Mouse (Mus musculus) CD4-positive, CD25-positive, alpha-beta regulatory T cell, adult 2 months (primary cell): ENCODE measurements at regions not wholly inside any gene's neighbourhood (a gene's known extent, or its start where the extent isn't known, plus 50 kb on each side); places are given as distances from the start of the nearest gene placed in this dataset.
"Not testable (repeated sequence)": the region's sequence is repeated elsewhere in the genome, so short reads cannot be mapped to it uniquely, and the experiment has no call there.

Experiments used
- DNase-seq: peaks from one replicate; pipeline ENCODE4 v3.0.0-alpha.2; 2012; ENCODE audit warnings: low read depth, low spot score

DNA sequence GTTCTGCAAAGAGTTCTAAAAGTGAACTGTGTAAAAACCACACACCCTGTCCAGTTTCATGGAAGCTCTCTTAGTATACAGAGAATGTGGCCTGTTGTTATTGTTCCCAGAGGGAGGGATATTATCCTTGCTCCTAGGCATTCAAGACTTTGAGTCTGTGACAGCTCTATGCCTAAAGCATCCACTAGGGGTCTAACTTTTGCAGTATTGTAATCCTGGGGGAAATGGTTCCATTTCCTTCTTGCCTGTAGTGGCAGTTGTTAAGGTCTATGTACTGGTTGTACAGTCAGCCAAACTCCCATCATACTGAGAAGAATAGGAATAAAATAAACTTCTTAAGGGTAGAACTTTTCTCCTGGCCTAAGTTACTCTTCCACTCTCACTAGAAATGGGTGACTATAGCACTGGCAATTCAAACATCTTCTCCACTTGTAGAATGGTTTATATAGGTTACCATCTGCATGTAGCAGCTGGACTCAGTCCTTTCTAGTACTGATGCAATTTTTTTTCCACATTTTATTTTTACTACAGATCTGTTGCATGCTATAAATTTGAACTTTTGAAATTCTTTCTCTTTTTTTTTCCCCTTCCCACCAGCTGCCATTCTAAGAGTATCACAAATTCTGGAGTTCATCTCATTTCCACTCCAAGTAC, 51.4 kb upstream of the Dpt start:
- peak; percentile 53 for DNase-seq

- no peak for DNase-seq
These were observed 51.9 kb upstream of the Dpt start for GRCm38 (mm10) chr1:164744499-164744898.

GRCm38 (mm10) chr1:164742897-164743296, 53.5 kb upstream of the Dpt start:
- not testable (repeated sequence) for DNase-seq

- no peak for DNase-seq
These were observed 60.8 kb upstream of the Dpt start for GRCm38 (mm10) chr1:164735646-164736045.

DNA sequence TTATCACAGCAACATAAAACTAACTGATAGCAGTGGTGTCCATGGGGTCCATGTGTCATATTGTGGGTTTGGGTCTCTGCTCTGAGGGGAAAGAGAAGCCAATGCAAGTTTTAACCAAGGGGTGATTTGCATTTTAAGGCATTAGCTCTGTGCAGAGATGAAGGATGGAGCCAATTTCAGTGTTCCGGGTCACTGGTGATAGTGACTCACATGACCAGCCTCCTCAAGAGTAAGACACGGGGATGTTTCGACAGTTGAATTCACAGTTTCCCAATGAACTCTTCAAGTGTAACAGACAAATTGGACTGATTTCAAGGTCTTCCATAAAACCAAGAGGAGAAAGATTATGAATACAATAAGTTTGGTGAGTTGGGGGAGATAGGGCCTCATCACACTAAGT, 62.7 kb upstream of the Dpt start:
- DNase-seq, result no peak

GRCm38 (mm10) chr1:164722054-164722453, 74.4 kb upstream of the Dpt start:
- DNase-seq, result no peak

GRCm38 (mm10) chr1:164714905-164715304, 81.5 kb upstream of the Dpt start:
- no peak for DNase-seq

GRCm38 (mm10) chr1:164713798-164714551, 82.5 kb upstream of the Dpt start:
- no peak for DNase-seq

DNA sequence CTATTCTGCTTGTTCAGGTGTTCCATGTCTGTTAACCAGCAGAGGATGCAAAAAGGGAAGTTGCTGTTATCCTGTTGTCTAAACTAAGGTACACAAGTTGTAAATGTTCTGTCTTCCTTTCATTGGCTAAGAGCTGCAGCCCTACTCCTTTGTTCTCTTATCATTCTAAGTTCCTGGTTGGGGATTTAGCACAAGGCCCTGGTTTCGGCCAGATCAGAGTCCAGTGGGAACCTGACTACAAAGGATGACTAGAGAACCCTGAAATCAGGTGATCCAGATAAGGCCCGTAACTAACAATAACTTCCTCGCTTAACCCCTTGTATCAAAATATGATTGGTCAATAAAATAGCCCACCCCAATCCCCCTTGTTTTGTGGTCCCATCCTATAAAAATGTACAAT, 83.9 kb upstream of the Dpt start:
- DNase-seq, result no peak

DNA sequence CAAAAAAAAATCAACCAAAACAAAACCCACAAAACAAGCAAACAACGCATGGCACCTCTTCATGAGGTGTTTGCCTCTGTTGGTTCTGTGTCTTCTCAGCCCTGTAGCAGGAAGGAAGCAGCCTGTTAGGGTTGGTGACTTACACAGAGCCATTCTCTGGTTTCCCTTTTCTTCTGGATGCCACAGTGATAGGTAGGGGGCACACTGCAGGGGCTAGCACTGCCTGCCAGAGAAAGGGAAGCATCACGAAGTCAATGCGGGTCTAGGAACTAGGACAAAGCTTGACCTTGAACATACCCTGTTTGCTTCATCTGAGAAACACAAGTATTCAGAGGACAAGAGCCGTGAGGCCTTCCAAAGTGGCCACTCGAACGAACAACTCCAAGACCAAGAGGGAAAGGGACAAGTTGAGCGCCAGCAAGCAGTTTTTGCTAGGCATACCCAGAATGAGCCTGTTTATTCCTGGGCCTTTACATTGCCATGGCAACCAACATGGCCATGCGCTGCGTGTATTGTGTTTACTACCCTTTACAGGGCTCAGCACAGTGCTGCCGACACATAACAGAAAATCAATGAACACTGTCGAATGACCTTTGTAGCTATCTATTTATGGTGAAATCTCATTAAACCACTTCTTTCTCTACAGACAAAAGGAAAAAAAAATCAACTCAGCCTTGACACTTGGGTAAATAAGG, 91.9 kb upstream of the Dpt start:
- no peak for DNase-seq

DNA sequence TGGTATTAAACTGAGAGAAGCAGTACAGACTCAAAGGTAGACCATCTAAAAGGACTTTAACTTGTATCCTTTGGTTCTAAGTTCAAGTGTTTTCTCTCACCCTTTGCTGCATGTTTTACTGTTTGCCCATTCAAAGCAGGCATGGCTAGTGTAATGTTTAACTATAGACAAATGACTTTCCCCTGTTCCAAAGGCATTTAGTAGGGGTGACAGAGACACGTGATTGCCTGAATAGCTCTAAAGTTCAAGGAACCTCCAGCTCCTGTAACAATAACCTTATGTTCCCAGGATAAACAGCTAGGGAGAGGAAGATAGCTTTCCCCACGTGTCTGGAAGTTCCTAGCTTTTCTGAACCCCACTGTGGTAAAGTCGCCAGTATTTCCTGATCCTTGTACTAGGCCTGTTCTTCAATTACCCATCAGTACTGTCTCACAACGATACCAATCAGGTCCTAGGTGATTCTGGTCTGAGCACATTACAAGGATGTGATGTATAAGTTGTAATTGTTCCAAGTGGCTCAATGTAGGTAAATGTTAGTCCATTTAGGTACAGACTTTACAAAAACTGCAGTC, 92.8 kb upstream of the Dpt start:
- DNase-seq, result no peak

DNA sequence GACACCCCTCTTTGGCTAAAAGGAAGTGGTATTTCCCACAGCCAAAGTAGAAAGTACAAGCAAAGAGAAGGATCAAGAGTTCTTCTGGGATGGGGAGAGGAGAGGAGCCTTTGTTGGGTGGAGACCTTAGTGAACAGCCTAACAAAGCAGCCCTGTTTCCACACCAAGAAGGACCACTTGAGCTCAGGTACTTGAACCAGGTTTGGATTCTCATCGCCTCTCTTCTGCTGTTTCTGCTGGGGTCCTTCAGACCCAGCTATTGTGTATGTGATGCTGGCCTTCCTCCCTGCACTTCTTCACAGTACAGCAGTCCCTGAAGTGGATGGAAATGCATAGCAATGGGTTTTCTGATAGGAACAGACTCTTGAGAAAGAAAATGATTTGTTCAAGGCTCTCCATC, 106.4 kb upstream of the Dpt start:
- no peak for DNase-seq

DNA sequence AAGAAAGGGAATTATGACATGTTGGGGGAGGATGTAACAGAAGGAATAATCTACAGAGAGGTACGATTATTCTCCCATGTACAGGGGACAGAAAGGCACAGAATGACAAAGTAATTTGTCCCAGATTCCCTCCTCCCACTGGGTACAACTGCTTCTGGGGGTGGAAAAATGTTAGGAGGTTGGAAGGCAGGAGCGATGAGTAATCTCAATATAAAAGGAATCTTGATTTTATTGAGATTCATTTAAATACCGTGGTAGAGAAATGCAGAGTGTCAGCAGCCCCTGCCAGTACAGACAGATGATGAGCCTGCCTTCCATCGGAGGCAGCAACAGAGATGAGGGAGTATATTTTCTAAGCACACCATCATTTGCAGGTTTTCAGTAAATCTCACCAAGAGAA, 107.1 kb upstream of the Dpt start:
- no peak for DNase-seq

DNA sequence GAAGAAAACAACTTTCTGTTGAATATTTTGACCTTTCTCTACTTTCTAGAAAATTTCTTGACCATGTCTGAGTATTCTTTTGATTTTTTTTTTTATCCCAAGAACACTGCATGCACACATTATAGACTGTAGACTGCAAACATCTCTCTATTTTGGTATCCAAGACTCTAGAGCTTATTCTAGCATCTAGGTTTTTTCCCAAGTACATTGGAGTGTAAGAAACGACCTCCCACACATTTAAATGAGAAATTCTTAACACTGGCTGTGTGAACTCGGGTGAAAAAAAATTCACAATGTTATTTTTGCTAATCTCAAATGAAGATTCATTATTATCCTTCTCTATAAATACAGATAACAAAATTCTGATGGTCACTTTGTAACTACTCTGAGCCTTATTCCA, 112.0 kb upstream of the Dpt start:
- no peak for DNase-seq

- DNase-seq, result no peak
These were observed 112.7 kb upstream of the Dpt start for GRCm38 (mm10) chr1:164683788-164684187.

DNA sequence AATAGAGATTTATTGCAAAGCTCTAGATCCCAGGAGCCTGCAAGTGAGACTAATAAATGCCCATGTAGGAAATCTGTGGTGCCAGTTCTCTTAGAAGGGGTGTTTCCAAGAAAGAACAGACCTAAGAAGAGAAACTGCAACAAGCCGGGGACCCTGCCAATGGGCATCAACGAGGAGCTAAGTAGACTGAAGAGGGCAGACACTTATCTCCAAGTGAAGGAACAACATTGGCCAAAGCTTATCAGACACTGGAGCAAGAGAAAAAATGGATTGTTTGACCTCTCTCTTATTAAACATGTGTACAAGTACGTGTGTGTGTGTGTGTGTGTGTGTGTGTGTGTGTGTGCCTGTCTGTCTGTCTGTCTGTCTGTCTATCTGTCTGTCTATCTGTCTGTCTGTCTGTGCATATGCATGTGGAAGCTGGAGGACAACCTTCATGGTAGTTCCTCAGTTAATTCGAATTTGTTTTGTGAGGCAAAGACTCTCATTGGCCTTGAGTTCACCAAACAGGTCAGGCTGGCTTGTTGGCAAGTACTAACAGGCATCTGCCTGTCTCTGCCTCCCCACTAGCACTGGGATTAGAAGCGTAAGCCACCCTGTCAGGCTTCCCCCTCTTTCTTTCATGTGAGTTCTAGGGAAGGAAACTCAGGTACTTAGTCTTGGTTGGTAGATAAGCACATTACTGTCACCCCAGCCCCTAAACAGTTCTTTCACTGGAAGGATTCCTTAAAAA, 113.4 kb upstream of the Dpt start:
- DNase-seq, result no peak

- DNase-seq, result no peak
These were observed 114.0 kb upstream of the Dpt start for GRCm38 (mm10) chr1:164682426-164682825.

- DNase-seq, result no peak
These were observed 114.9 kb upstream of the Dpt start for GRCm38 (mm10) chr1:164681582-164681981.

DNA sequence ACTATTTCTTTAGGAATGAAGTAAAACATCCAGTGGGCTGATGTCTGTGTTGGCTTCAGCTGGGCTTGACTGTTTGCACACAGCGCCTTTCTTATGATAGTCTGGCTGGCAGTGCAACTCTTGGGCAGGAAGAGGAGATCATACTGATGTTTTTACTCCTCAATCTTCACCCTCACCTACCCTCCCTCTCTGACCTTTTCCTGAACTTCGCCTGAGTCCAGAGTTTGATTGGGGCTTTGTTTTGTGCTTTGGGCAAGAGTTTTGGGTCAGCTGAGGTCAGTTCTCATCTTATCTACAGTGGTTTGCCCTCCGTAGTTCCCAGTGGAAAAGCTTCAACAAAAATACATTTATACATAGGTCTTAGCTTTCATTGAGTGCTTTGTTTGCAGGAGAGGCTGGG, 118.1 kb upstream of the Dpt start:
- DNase-seq, result no peak

GRCm38 (mm10) chr1:164652244-164652643, 144.2 kb upstream of the Dpt start:
- no peak for DNase-seq

DNA sequence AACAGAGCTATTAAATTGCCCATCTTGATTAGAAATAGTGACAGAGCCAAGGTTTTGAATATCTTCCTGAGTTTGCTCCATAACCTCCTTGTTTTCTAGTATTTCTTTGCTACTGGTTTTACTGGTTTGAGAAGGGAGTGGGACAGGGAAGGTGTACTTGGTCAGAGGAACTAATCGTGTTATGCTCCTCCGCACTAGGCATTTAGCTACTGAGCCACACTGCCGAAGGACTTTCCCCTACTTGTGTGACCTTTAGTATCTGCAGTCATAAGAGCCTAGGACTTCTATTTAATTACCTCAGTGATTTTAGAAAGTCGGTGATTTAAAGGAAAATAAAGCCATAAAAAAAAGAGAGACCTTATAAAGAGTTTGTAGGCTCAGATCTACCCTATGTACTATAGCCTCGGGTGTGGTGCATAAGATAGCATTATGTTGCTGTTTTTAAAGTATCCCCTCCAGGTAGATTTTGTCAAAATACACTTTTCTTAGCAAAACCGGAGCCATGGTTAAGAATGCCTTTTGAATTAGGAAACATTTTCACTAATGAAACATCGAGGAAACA, 158.5 kb upstream of the Dpt start:
- DNase-seq, result no peak

DNA sequence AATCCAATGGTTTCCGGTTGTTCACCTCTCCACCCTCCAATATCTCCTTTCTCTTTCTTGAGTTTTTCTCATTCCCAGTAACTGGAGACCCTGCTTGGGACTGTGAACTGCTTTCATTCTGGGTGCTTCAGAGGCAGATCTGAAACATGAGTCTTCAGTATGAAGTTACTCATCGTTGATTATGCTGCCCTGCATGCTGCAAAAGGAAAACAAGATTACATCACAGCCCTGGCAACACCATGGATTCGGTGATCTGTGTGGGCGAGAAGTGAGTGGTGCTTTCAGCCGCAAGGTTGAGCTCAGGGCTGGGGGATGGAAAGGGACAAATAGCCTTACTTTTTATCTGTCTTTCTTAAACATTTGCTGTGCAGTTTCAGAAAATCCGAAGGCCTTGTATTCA, 164.8 kb upstream of the Dpt start:
- no peak for DNase-seq
